Mouse (Mus musculus) layer of hippocampus, adult 9-10 months (tissue): ENCODE data around the gene Zfp212.

Experiments used
- DNase-seq: peaks from one replicate; pipeline ENCODE4 v3.0.0; 2022; ENCODE audit warnings: low spot score

Gene Zfp212

GRCm38 (mm10) chr6:47920447-47921340 lies at the start of gene Zfp212:
Zfp212 (plus strand) TSS chr6:47920476.
- DNase-seq = peak; percentile 56

DNA sequence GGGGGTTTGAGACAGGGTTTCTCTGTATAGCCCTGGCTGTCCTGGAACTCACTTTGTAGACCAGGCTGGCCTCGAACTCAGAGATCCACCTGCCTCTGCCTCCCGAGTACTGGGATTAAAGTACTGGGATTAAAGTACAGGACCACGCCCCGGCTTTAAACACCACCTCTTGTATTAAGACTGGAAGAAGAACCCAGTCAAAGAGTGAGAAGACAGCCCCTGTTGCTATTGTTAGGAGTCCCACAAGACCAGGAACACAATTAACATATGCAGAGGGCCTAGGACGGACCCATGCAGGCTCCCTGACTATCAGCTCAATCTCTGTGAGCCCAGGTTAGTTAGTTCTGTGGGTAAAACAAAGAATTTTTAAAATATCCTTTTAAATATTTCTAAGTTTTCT lies 48.0 kb upstream of the Zfp212 start:
- DNase-seq = no peak

- DNase-seq = no peak
These were observed 43.2 kb upstream of the Zfp212 start, which contains the start of gene Zfp282 for GRCm38 (mm10) chr6:47877058-47877457. Zfp282 (plus strand) TSS chr6:47877204.

GRCm38 (mm10) chr6:47877461-47878132 lies 42.7 kb upstream of the Zfp212 start:
- DNase-seq = peak; percentile 77

DNA sequence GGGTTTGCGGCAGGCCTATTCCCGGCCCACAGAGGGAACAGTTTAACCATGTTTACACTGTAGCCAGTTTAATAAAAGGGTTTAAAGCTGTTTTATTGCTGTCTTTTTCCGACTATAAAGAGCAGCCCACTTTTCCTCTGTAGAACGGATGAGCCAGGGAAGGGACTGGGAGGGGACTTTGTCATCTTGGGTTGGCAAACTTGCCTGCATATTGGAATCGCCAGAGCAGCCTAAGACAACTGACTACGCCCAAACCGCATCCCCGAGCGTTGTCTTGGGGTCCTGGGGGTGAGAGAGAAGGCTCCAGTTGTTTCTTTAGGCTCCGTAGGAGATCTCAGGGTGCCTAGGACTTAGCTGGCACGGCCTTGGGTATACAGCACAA lies 42.2 kb upstream of the Zfp212 start:
- no peak for DNase-seq

DNA sequence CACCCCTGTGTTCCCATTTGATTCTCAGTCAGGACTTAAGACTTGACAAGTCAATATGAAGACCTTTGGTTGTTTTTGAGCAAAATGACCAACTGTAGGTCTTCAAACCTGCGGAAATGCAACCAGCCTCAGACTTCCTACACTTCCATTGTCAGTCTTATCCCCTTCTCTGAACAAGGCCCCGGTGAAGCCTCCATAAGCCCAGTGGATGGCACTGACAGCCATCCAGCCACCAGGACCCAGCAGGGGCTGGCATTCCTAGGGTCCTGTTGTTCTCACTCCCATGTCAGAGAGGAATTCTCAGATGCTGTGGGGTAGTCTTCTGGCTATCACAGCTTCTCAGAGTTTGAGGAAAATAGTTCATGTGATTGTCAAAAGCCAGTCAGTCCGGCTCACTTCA lies 41.7 kb upstream of the Zfp212 start:
- DNase-seq = no peak

- no peak for DNase-seq
These were observed 41.1 kb upstream of the Zfp212 start for GRCm38 (mm10) chr6:47879049-47879716.

- DNase-seq = no peak
These were observed 40.1 kb upstream of the Zfp212 start for GRCm38 (mm10) chr6:47880166-47880565.

DNA sequence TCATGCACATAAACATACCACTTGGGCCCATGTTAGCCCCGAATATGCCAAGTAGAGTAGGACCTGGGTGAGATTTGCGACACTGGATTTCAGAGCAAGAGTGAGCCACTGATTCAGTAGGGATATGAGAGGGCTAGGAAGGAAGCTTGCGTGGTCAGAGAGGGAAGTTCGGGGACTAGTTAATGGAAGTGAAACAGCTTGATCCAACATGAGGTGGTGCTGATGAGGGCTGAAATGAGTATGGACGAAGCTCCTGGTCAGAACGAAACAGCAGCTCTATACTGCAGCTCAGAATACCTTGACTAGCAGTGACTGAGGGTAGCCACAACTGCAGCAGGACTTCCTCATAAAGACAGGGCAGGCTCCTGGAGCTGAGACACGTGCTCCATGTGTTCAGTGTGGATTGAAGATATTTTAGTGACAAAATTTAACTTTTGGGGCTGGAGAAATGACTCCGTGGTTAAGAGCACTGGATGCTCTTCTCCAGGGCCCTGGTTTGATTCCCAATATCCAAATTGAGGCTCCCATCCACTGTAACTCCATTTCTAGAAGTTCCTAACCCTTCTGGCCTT lies 31.4 kb upstream of the Zfp212 start:
- no peak for DNase-seq

GRCm38 (mm10) chr6:47899416-47899815 lies 20.9 kb upstream of the Zfp212 start:
- DNase-seq = no peak

GRCm38 (mm10) chr6:47903587-47903986 lies 16.7 kb upstream of the Zfp212 start:
- no peak for DNase-seq

DNA sequence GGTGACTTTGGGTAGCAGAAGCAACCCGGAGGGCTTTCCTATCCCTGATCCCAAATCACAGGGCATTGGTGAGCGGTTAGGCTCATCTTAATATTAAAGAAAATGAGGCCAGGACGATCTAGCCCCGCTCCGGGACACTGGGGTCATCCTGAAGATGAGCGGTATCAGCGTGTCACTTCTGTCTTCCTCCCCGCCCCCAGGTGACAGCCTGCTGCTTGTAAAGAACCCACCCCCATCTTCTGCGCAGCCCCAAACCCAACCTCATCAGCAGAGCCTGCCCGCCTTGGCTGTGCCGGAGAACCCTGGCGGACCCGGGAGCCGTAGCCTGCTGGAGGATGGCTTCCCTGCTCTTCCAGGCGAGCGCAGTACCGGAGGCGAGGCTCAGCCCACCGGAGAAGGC lies 15.9 kb upstream of the Zfp212 start:
- DNase-seq = no peak

DNA sequence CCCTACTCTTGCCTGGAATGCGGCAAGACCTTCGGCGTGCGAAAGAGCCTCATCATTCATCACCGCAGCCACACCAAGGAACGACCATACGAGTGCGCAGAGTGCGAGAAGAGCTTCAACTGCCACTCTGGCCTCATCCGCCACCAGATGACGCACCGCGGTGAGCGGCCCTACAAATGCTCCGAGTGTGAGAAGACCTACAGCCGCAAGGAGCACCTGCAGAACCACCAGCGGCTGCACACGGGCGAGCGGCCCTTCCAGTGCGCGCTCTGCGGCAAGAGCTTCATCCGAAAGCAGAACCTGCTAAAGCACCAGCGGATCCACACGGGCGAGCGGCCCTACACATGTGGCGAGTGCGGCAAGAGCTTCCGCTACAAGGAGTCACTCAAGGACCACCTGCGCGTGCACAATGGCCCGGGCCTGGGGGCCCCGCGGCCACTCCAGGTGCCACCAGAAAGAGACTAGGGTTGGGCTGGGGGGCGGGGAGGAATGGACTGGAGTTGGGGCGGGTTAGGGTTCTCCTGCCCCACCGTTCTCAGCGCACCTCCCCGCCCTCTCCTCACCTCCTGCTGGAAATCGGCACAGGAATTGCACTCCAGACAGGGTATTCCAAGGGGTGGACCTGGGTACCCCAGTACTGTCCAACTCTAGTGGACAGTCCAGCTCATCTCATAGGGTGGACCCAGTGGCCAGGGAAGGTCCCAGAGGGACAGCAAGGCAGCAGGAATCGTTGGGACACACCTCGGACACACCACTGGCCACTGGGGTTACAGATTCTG lies 15.2 kb upstream of the Zfp212 start:
- DNase-seq = no peak

GRCm38 (mm10) chr6:47906326-47906725 lies 13.9 kb upstream of the Zfp212 start:
- no peak for DNase-seq

DNA sequence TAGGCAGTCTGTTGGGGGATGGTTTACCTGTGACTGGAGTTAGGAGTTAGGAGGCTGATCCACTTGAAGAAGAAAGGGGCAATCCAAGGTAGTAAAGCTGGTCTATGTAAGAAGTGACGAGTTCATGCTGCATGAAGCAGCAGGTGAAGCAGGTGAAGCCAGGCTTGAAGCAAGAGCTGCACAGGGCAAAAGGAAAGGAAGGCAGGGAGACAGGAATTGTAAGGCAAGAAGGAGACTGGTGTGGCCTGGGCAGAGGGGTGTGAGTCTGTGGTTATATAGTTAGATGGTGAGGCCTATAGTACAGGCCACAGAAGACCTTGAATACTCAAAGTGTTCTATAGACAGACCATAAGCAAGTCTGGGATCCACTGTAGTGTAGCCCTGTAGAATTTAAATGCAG lies 11.3 kb upstream of the Zfp212 start:
- no peak for DNase-seq

DNA sequence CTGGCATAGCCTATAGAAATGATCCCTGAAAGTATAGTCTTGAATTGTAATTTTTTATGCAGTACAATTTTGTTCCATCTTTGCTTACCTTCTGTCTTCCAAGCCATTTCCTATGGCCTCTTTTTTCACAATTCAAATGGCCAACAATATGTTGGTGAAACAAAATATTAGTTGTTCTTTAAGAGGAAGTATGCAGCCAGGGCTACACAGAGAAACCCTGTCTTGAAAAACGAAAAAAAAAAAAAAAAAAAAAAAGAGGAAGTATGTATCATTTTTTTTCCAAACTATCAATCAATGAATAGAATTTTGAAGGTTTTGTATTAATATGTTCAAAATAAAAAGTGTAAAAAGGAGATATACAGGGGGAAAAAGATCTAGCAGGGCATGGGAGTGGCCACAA lies 8.6 kb upstream of the Zfp212 start:
- no peak for DNase-seq

GRCm38 (mm10) chr6:47912991-47913390 lies 7.3 kb upstream of the Zfp212 start:
- no peak for DNase-seq

GRCm38 (mm10) chr6:47917051-47917450 lies 3.2 kb upstream of the Zfp212 start:
- DNase-seq = no peak

DNA sequence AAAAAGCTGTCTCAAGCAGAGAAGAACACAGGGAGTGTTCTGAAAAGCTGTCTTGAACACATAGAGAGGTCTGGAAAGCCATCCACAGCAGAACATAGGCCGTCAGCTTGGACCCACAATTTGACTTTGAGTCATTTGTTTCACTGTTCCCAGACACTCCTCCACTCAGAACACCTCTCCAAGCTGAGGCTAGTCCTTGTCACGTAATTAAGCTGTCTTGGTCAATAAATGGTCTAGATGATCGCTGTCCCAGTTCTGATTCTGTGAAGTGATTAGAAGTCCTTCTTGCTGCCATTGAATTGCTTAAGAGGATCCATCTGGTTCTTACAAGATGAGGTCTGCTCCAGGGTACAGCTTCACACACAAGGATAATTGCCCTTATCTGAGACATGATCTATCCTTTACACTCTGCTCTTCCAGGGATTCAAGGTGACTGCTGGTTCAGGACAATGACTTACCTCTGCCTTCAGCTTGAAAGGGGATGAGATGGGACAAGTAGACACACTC lies 1.5 kb upstream of the Zfp212 start:
- DNase-seq = no peak

DNA sequence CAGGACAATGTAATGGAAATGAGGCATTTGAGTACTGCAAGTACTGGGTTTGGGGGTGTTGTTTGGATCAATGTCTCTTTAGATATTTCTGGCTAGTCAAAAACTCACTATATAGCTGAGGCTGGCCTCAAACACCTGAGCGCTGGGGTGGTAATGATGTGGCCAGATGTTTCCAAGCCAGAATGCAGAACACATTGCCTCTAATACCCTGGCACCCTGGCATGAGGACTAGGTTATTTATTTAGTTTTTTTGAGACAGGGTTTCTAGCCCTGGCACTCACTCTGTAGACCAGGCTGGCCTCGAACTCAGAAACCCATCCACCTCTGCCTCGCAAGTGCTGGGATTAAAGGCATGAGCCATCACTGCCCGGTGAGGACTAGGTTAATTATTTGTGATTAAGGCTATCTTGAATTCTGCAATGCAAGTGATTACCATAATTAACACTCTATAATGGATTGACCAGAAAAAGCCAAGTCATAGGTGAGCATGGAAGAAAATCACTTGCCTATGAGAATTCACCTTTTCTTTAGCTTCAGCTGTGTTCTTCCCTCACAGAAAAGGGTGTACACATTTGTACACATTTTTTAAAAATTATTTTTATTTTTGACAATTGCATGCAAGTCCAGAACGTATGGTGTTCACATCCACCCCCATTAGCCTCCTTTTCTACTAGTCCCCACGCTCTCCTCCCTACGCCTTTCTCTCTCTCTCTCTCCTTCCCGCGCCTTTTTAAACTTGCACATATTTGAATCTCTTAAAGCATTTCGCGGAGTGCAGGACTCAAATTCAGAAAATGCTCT lies 430 bp upstream of the Zfp212 start:
- DNase-seq = no peak

DNA sequence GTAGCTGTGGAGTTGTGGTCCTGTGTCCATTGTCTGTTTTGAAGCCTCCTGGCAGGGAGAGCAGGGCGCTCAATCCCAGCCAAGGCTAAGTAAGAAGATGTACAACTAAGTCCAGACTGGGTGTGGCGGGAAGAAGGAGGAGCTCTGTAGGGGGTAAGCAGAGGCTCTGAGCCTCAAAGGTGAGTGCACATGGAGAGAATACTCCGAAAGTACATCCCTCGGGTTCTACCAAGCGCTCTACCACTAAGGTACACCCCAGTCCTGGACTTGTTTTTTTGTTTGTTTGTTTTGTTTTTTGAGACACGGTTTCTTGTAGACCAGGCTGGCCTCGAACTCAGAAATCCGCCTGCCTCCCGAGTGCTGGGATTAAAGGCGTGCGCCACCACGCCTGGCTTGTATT lies 22.2 kb downstream of the Zfp212 start:
- DNase-seq = no peak
